10 mouse cellular contexts compared by ENCODE assay signal in genomic region chr3:89233562-89234110, GRCm38 (mm10). TPM values are rescaled to one million over a fixed set of nuclear protein-coding genes. Genes with fewer than 3 reads are reported as not detected.
DNase-seq lines count a peak whose midpoint lies in the region; ATAC-seq and TF ChIP-seq lines count a peak whose summit lies in the region.
"Had no signal": no experiment of that assay in that cellular context is flagged by ENCODE, and none has a peak within 500 bp of the region (broad histone marks: within the 10 kb centered on the region; RNA-seq: fewer than 3 reads in every experiment).

No protein-coding gene starts in this region.

- no peak for ATAC-seq in midbrain, embryonic 15.5 days (replicated peaks)
- peak; percentile 87 for ATAC-seq in granulocyte monocyte progenitor cell, adult 5-6 weeks (replicated peaks; ENCODE audit: poor library complexity, severe bottlenecking)
- ATAC-seq in stomach, embryonic 14.5 days (ENCODE audit: insufficient number of reproducible peaks, insufficient read depth, low FRiP score, low read depth): peak; percentile 62

- 87% methylated on average over 14 of the region's 14 CpGs for WGBS in midbrain, embryonic 10.5 days
- WGBS in midbrain, embryonic 15.5 days: 86% methylated on average over 14 of the region's 14 CpGs
- WGBS in lung, adult 2 months: 27% methylated on average over 14 of the region's 14 CpGs
- 67% methylated on average over 14 of the region's 14 CpGs for WGBS in stomach, embryonic 14.5 days

- 0 out of 2 replicates have a peak overlapping the region, but pooled peaks have one; percentile 25 for H3K27ac ChIP-seq in midbrain, embryonic 10.5 days (replicated peaks)
- H3K27ac ChIP-seq in midbrain, embryonic 15.5 days: no peak overlapping the region
- H3K27ac ChIP-seq in stomach, embryonic 14.5 days (ENCODE audit: low read length): peak overlapping the region; percentile 70; the same call in 1 of the 2 replicates
- H3K27ac ChIP-seq: neural tube, embryonic 12.5 days had no signal

- peaks cover 59% of the 10 kb centered on the region for H3K36me3 ChIP-seq in midbrain, embryonic 10.5 days
- H3K36me3 ChIP-seq in midbrain, embryonic 15.5 days (replicated peaks): peaks cover 41% of the 10 kb centered on the region
- H3K36me3 ChIP-seq in stomach, embryonic 14.5 days (ENCODE audit: control insufficient read depth, insufficient read depth, low read length): no peaks in the 10 kb centered on the region

- no peaks in the 10 kb centered on the region for H3K9me3 ChIP-seq in midbrain, embryonic 10.5 days (replicated peaks)
- H3K9me3 ChIP-seq in midbrain, embryonic 15.5 days: no peaks in the 10 kb centered on the region
- no peaks in the 10 kb centered on the region for H3K9me3 ChIP-seq in stomach, embryonic 14.5 days (ENCODE audit: control insufficient read depth, low read depth, low read length)
- H3K9me3 ChIP-seq: neural tube, embryonic 12.5 days had no signal

- intact Hi-C loops in gastrocnemius, postnatal 14 days (cut with DNase I; ENCODE audit: low total_unique reads): no loop called here

- DNase-seq in midbrain, embryonic 10.5 days (ENCODE audit: low spot score): no peak
- no peak for DNase-seq in lung, adult 2 months
- no peak for DNase-seq in urinary bladder, postnatal 14 days (ENCODE audit: low spot score)
- no peak for DNase-seq in gastrocnemius, postnatal 14 days
- DNase-seq: cerebellum, adult 9-10 months; thymus, adult 2 months had no signal

- H3K27me3 ChIP-seq in midbrain, embryonic 10.5 days (ENCODE audit: low read depth, poor library complexity, severe bottlenecking): peaks cover 32% of the 10 kb centered on the region
- H3K27me3 ChIP-seq in midbrain, embryonic 15.5 days (replicated peaks): no peaks in the 10 kb centered on the region
- no peaks in the 10 kb centered on the region for H3K27me3 ChIP-seq in stomach, embryonic 14.5 days (ENCODE audit: control insufficient read depth, insufficient read depth, low read length)
- H3K27me3 ChIP-seq: neural tube, embryonic 12.5 days had no signal

- TF ChIP-seq POLR2A in lung, adult 2 months (IDR thresholded peaks at IDR 0.05; ENCODE audit: borderline replicate concordance, extremely low read depth, low read depth, low read length): 0 out of 2 replicates have a peak, but pooled peaks have one; percentile 11

- no peak overlapping the region for H3K4me3 ChIP-seq in midbrain, embryonic 10.5 days
- H3K4me3 ChIP-seq in midbrain, embryonic 15.5 days: no peak overlapping the region
- no peak overlapping the region for H3K4me3 ChIP-seq in lung, adult 2 months (replicated peaks; ENCODE audit: extremely low read depth, low read depth, low read length)
- no peak overlapping the region for H3K4me3 ChIP-seq in stomach, embryonic 14.5 days (ENCODE audit: low read depth, low read length)
- H3K4me3 ChIP-seq: neural tube, embryonic 12.5 days had no signal

- peaks cover 21% of the 10 kb centered on the region for H3K4me1 ChIP-seq in midbrain, embryonic 10.5 days
- H3K4me1 ChIP-seq in midbrain, embryonic 15.5 days: peaks cover 5% of the 10 kb centered on the region
- peaks cover 9% of the 10 kb centered on the region; the same call in 1 of the 2 replicates for H3K4me1 ChIP-seq in lung, adult 2 months (ENCODE audit: control insufficient read depth, insufficient read depth, low read length)
- no peaks in the 10 kb centered on the region; the same call in 1 of the 2 replicates for H3K4me1 ChIP-seq in stomach, embryonic 14.5 days (ENCODE audit: control insufficient read depth, insufficient read depth, low read length)

- TF ChIP-seq CTCF in lung, adult 2 months (IDR thresholded peaks at IDR 0.05; ENCODE audit: insufficient read depth, low read length): peak; percentile 13; the same call in 1 of the 2 replicates

- H3K4me2 ChIP-seq in midbrain, embryonic 15.5 days: no peak overlapping the region
- no peak overlapping the region for H3K4me2 ChIP-seq in stomach, embryonic 14.5 days (replicated peaks; ENCODE audit: low read depth, low read length)
- H3K4me2 ChIP-seq: neural tube, embryonic 12.5 days had no signal

- no peak overlapping the region for H3K9ac ChIP-seq in midbrain, embryonic 15.5 days
- no peak overlapping the region for H3K9ac ChIP-seq in stomach, embryonic 14.5 days (replicated peaks; ENCODE audit: low read depth, low read length)
- H3K9ac ChIP-seq: neural tube, embryonic 12.5 days had no signal

RNA-seq across cellular contexts. Expression of gene Muc1, which starts 4.8 kb away (rescaled TPM):
- 1.8 and 3.4 TPM in 2 replicates for polyA plus RNA-seq in midbrain, embryonic 10.5 days (2016; fragmentation: Nextera tagmentation; extraction: Ambion mirVana)
- 0.93 and 1.3 TPM in 2 replicates for polyA plus RNA-seq in midbrain, embryonic 15.5 days (2015; fragmentation: Nextera tagmentation; extraction: Ambion mirVana)
- total RNA-seq in granulocyte monocyte progenitor cell, adult 5-6 weeks (2014; fragmentation: Nextera tagmentation): not detected in 2 replicates
- total RNA-seq in granulocyte monocyte progenitor cell, adult 5-6 weeks (2017): 0.04 TPM in 1 of 2 replicates, not detected in the other
- 294 and 354 TPM in 2 replicates for polyA plus RNA-seq in lung, adult 2 months (2012; rRNA removed)
- polyA plus RNA-seq in stomach, embryonic 14.5 days (2014; fragmentation: Nextera tagmentation; extraction: Ambion mirVana): 56.3 and 58.2 TPM in 2 replicates
- under 1 TPM; 0.21 to 0.22 TPM for total RNA-seq in gastrocnemius, postnatal 14 days (2021)

RNA-seq across cellular contexts. Expression of gene Mtx1, which starts 6.7 kb away (rescaled TPM):
- 238 TPM in 2 replicates for polyA plus RNA-seq in midbrain, embryonic 10.5 days (2016; fragmentation: Nextera tagmentation; extraction: Ambion mirVana)
- polyA plus RNA-seq in midbrain, embryonic 15.5 days (2015; fragmentation: Nextera tagmentation; extraction: Ambion mirVana): 159 and 161 TPM in 2 replicates
- 78.6 and 102 TPM in 2 replicates for total RNA-seq in granulocyte monocyte progenitor cell, adult 5-6 weeks (2014; fragmentation: Nextera tagmentation)
- 76.4 and 114 TPM in 2 replicates for total RNA-seq in granulocyte monocyte progenitor cell, adult 5-6 weeks (2017)
- 107 and 110 TPM in 2 replicates for polyA plus RNA-seq in lung, adult 2 months (2012; rRNA removed)
- 182 and 196 TPM in 2 replicates for polyA plus RNA-seq in stomach, embryonic 14.5 days (2014; fragmentation: Nextera tagmentation; extraction: Ambion mirVana)
- total RNA-seq in gastrocnemius, postnatal 14 days (2021): 10 to 100 TPM; 42.4 to 52.2 TPM

RNA-seq across cellular contexts. Expression of gene Krtcap2, which starts 12.1 kb away (rescaled TPM):
- 268 and 282 TPM in 2 replicates for polyA plus RNA-seq in midbrain, embryonic 10.5 days (2016; fragmentation: Nextera tagmentation; extraction: Ambion mirVana)
- 177 and 185 TPM in 2 replicates for polyA plus RNA-seq in midbrain, embryonic 15.5 days (2015; fragmentation: Nextera tagmentation; extraction: Ambion mirVana)
- 312 and 315 TPM in 2 replicates for total RNA-seq in granulocyte monocyte progenitor cell, adult 5-6 weeks (2014; fragmentation: Nextera tagmentation)
- total RNA-seq in granulocyte monocyte progenitor cell, adult 5-6 weeks (2017): 376 and 384 TPM in 2 replicates
- polyA plus RNA-seq in lung, adult 2 months (2012; rRNA removed): 189 and 252 TPM in 2 replicates
- 297 and 314 TPM in 2 replicates for polyA plus RNA-seq in stomach, embryonic 14.5 days (2014; fragmentation: Nextera tagmentation; extraction: Ambion mirVana)
- total RNA-seq in gastrocnemius, postnatal 14 days (2021): 10 to 100 TPM; 74.0 to 85.6 TPM

RNA-seq across cellular contexts. Expression of gene Trim46, which starts 12.5 kb away (rescaled TPM):
- 5.7 and 11.5 TPM in 2 replicates for polyA plus RNA-seq in midbrain, embryonic 10.5 days (2016; fragmentation: Nextera tagmentation; extraction: Ambion mirVana)
- polyA plus RNA-seq in midbrain, embryonic 15.5 days (2015; fragmentation: Nextera tagmentation; extraction: Ambion mirVana): 95.9 and 97.9 TPM in 2 replicates
- 3.7 and 6.0 TPM in 2 replicates for total RNA-seq in granulocyte monocyte progenitor cell, adult 5-6 weeks (2014; fragmentation: Nextera tagmentation)
- total RNA-seq in granulocyte monocyte progenitor cell, adult 5-6 weeks (2017): 0.52 and 2.8 TPM in 2 replicates
- 11.0 and 11.8 TPM in 2 replicates for polyA plus RNA-seq in lung, adult 2 months (2012; rRNA removed)
- polyA plus RNA-seq in stomach, embryonic 14.5 days (2014; fragmentation: Nextera tagmentation; extraction: Ambion mirVana): 4.9 and 5.1 TPM in 2 replicates
- under 1 TPM; 0.16 to 0.39 TPM for total RNA-seq in gastrocnemius, postnatal 14 days (2021)

RNA-seq across cellular contexts. Expression of gene Thbs3, which starts 18.7 kb away (rescaled TPM):
- polyA plus RNA-seq in midbrain, embryonic 10.5 days (2016; fragmentation: Nextera tagmentation; extraction: Ambion mirVana): 82.2 and 108 TPM in 2 replicates
- polyA plus RNA-seq in midbrain, embryonic 15.5 days (2015; fragmentation: Nextera tagmentation; extraction: Ambion mirVana): 58.7 and 58.8 TPM in 2 replicates
- not detected in 2 replicates for total RNA-seq in granulocyte monocyte progenitor cell, adult 5-6 weeks (2014; fragmentation: Nextera tagmentation)
- total RNA-seq in granulocyte monocyte progenitor cell, adult 5-6 weeks (2017): 0.13 TPM in 1 of 2 replicates, not detected in the other
- polyA plus RNA-seq in lung, adult 2 months (2012; rRNA removed): 134 and 139 TPM in 2 replicates
- polyA plus RNA-seq in stomach, embryonic 14.5 days (2014; fragmentation: Nextera tagmentation; extraction: Ambion mirVana): 24.2 and 26.4 TPM in 2 replicates
- 10 to 100 TPM; 27.8 to 37.9 TPM for total RNA-seq in gastrocnemius, postnatal 14 days (2021)

Comparison
In these comparisons a context has a peak if more than half of its experiments do, and no peak if none do; other contexts are left out.
1. RNA of gene Muc1, which starts 4.8 kb away (polyA plus RNA-seq): 294 to 354 TPM in lung, adult 2 months and 56.3 to 58.2 TPM in stomach, embryonic 14.5 days; 1.8 to 3.4 TPM in midbrain, embryonic 10.5 days and 0.93 to 1.3 TPM in midbrain, embryonic 15.5 days; every median in the first group is over 10 times any median in the second.